Mouse (Mus musculus) ES-E14 (cell line): Measurements from ENCODE around the gene Ctsf.

Experiments used
- CHD2 ChIP-seq: IDR thresholded peaks from 2 replicates; pipeline ENCODE4 v1.6.1; 2014; ENCODE audit warnings: mild to moderate bottlenecking, low read depth, low read length, inconsistent platforms
- MAFK ChIP-seq: IDR thresholded peaks from 2 replicates; pipeline ENCODE4 v1.6.1; 2014; ENCODE audit warnings: mild to moderate bottlenecking, low read depth, low read length, inconsistent platforms; ENCODE audit not compliant: insufficient read depth
- ZC3H11A ChIP-seq: IDR thresholded peaks from 2 replicates; pipeline ENCODE4 v1.6.1; 2012; ENCODE audit warnings: low read depth, mild to moderate bottlenecking, inconsistent platforms, low read length, borderline replicate concordance
- ZNF384 ChIP-seq: IDR thresholded peaks from 2 replicates; pipeline ENCODE4 v1.6.1; 2012; ENCODE audit warnings: low read depth, low read length, inconsistent platforms

DNA sequence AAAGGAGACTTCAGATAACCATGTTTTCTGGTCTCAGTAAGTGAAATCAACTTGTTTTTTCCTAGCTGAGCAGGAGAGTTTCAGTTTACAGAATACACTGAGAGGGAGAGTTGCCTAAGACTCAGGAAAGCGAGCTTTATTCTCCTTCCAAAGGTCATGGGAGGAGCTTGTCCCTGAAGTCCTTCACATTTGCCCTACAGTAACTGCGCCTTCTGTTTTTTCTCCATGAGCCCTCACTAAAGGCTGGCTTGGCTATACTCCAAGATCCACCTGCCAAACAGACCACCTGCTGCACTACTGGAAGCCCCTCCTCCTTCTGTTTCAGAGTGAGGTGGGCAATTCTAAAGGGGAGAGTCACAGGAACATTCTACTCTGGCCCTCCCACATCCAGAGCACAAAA lies 18.8 kb upstream of the Ctsf start:
- TF ChIP-seq CHD2 (no peak), ZC3H11A (no peak), ZNF384 (no peak), MAFK (no peak)
